Mouse (Mus musculus) limb, embryonic 14.5 days (tissue): Measurements from ENCODE around the gene Coq4. TPM values are rescaled to one million over a fixed set of nuclear protein-coding genes. Genes with fewer than 3 reads are reported as not detected.

Source experiments
- ATAC-seq: fragments of 200-750 bp; cut with Nextera tagmentation; 2 replicates; pipeline ENCODE4 v1.8.0; 2017; ENCODE audit warnings: low read depth, moderate number of reproducible peaks, moderate TSS enrichment; ENCODE audit not compliant: low FRiP score
- DNase-seq: peaks from one replicate; pipeline ENCODE4 v3.0.0-alpha.2; 2015; ENCODE audit warnings: low spot score
- H3K27ac ChIP-seq: fragments of 300-500 bp; sonication (generic); replicated peaks from 2 replicates; pipeline ENCODE4 v1.5.1; 2014; ENCODE audit warnings: low read depth, mild to moderate bottlenecking, low read length, moderate library complexity, mixed read lengths
- H3K27me3 ChIP-seq: fragments of 300-500 bp; sonication (generic); 2 replicates; pipeline ENCODE4 v1.6.1; 2014; ENCODE audit warnings: low read length, mixed read lengths; ENCODE audit not compliant: control insufficient read depth, insufficient read depth
- H3K36me3 ChIP-seq: fragments of 300-500 bp; sonication (generic); 2 replicates; pipeline ENCODE4 v1.6.1; 2014; ENCODE audit warnings: mild to moderate bottlenecking, low read length, moderate library complexity, mixed read lengths; ENCODE audit not compliant: control insufficient read depth, insufficient read depth
- H3K4me1 ChIP-seq: fragments of 300-500 bp; sonication (generic); 2 replicates; pipeline ENCODE4 v1.6.1; 2014; ENCODE audit warnings: antibody characterized with exemption, low read length, mixed read lengths; ENCODE audit not compliant: control insufficient read depth, insufficient read depth
- H3K4me2 ChIP-seq: fragments of 300-500 bp; sonication (generic); replicated peaks from 2 replicates; pipeline ENCODE4 v1.6.1; 2014; ENCODE audit warnings: low read depth, mild to moderate bottlenecking, low read length, moderate library complexity; ENCODE audit not compliant: severe bottlenecking
- H3K4me3 ChIP-seq: fragments of 300-500 bp; sonication (generic); replicated peaks from 2 replicates; pipeline ENCODE4 v1.5.1; 2014; ENCODE audit warnings: low read length
- H3K9ac ChIP-seq: fragments of 300-500 bp; sonication (generic); 2 replicates; pipeline ENCODE4 v1.6.1; 2014; ENCODE audit warnings: mild to moderate bottlenecking, low read depth, low read length, moderate library complexity; ENCODE audit not compliant: severe bottlenecking
- H3K9me3 ChIP-seq: fragments of 300-500 bp; sonication (generic); 2 replicates; pipeline ENCODE4 v1.6.1; 2016; ENCODE audit warnings: low read length; ENCODE audit not compliant: control insufficient read depth
- POLR2A ChIP-seq: fragments of 200-500 bp; IDR thresholded peaks from 2 replicates; pipeline ENCODE4 v1.8.0; 2012; ENCODE audit warnings: inconsistent platforms, mild to moderate bottlenecking, moderate library complexity, borderline replicate concordance; ENCODE audit not compliant: insufficient read depth, insufficient read length; ENCODE audit errors: extremely low read depth
- WGBS: fragments of 180-500 bp; shearing (Covaris S2); extraction: QIAGEN DNeasy Blood & Tissue Kit; methylation state at CpG from one replicate; pipeline ENCODE4 v1.1.7; 2014; 5-methylcytosine and 5-hydroxymethylcytosine counted together
- polyA plus RNA-seq, 2 experiments: library from polyadenylated mRNA; depleted of rRNA in 1 of 2; stranded (reverse) in 1 of 2; unstranded in 1 of 2; fragments of >200 nt; fragmentation: Nextera tagmentation in 1 of 2; extraction: Ambion mirVana in 1 of 2; gene quantifications; 2 replicates each; pipeline versions ENCODE4 v1.2.1 to v1.2.3; 2012 to 2014

Coq4 gene
- polyA plus RNA-seq, 2 experiments = 27.2 to 29.4 TPM

- 4% methylated on average over 36 of the region's 50 CpGs for WGBS
Observed at GRCm38 (mm10) chr2:29747188-29747782, 40.0 kb upstream of the Coq4 start.

GRCm38 (mm10) chr2:29747852-29748251 is 39.4 kb upstream of the Coq4 start:
- Histone ChIP-seq H3K4me3 (no peak overlapping the region), H3K4me2 (0 out of 2 replicates have a peak overlapping the region, but pooled peaks have one; percentile 47), H3K4me1 (no peaks in the 10 kb centered on the region), H3K9me3 (no peaks in the 10 kb centered on the region), H3K9ac (no peak overlapping the region), H3K27me3 (peaks cover 62% of the 10 kb centered on the region), H3K36me3 (no peaks in the 10 kb centered on the region), H3K27ac (no peak overlapping the region)
- ATAC-seq = no peak
- 53% methylated on average over 5 of the region's 5 CpGs for whole genome bisulfite sequencing
- TF ChIP-seq POLR2A = no peak
- no peak for DNase-seq

More at GRCm38 (mm10) chr2:29747188-29747782, 40.0 kb upstream of the Coq4 start:
- H3K9ac ChIP-seq = peak overlapping the region; percentile 52; the same call in 1 of the 2 replicates
- peak overlapping the region; percentile 47 for H3K4me2 ChIP-seq
- no peak for TF ChIP-seq POLR2A
- H3K4me3 ChIP-seq = peak overlapping the region; percentile 32
- no peaks in the 10 kb centered on the region for H3K4me1 ChIP-seq
- H3K27me3 ChIP-seq = peaks cover 59% of the 10 kb centered on the region
- ATAC-seq (no peak), DNase-seq (no peak)
- H3K36me3 ChIP-seq = no peaks in the 10 kb centered on the region
- H3K9me3 ChIP-seq = no peaks in the 10 kb centered on the region
- no peak overlapping the region for H3K27ac ChIP-seq

GRCm38 (mm10) chr2:29748499-29748898 is 38.8 kb upstream of the Coq4 start:
- Histone ChIP-seq H3K27me3 (peaks cover 67% of the 10 kb centered on the region), H3K4me1 (no peaks in the 10 kb centered on the region), H3K9me3 (no peaks in the 10 kb centered on the region), H3K36me3 (no peaks in the 10 kb centered on the region), H3K27ac (no peak overlapping the region), H3K4me2 (no peak overlapping the region), H3K4me3 (no peak overlapping the region), H3K9ac (no peak overlapping the region)
- no peak for TF ChIP-seq POLR2A
- DNase-seq (no peak), ATAC-seq (no peak)
- 86% methylated on average over 4 of the region's 4 CpGs for WGBS

- WGBS = 7% methylated on average over 28 of the region's 28 CpGs
- Histone ChIP-seq H3K4me1 (no peaks in the 10 kb centered on the region), H3K36me3 (no peaks in the 10 kb centered on the region), H3K27me3 (peaks cover 56% of the 10 kb centered on the region), H3K9ac (no peak within 1 kb of the TSS), H3K4me3 (no peak within 1 kb of the TSS), H3K9me3 (no peaks in the 10 kb centered on the region), H3K27ac (no peak within 1 kb of the TSS), H3K4me2 (0 out of 2 replicates have a peak within 1 kb of the TSS, but pooled peaks have one; percentile 18)
- no peak for TF ChIP-seq POLR2A
- ATAC-seq = no peak
- no peak for DNase-seq
Observed at GRCm38 (mm10) chr2:29751497-29751896, 35.8 kb upstream of the Coq4 start, which contains the start of gene Gm13420. TSS of gene Gm13420 (minus strand) at chr2:29751685.

GRCm38 (mm10) chr2:29752397-29752796 is 34.9 kb upstream of the Coq4 start:
- ATAC-seq = no peak
- 89% methylated on average over 5 of the region's 5 CpGs for WGBS
- peaks cover 47% of the 10 kb centered on the region for H3K27me3 ChIP-seq
- H3K4me1 ChIP-seq = no peaks in the 10 kb centered on the region
- no peak overlapping the region for H3K4me3 ChIP-seq
- DNase-seq = no peak
- no peak overlapping the region for H3K4me2 ChIP-seq
- H3K9me3 ChIP-seq = no peaks in the 10 kb centered on the region
- H3K27ac ChIP-seq = no peak overlapping the region
- no peak overlapping the region for H3K9ac ChIP-seq
- no peaks in the 10 kb centered on the region for H3K36me3 ChIP-seq
- TF ChIP-seq POLR2A = no peak
